Mouse (Mus musculus): ENCODE measurements at regions not wholly inside any gene's neighbourhood (a gene's known extent, or its start where the extent isn't known, plus 50 kb on each side); places are given as distances from the start of the nearest gene placed in this dataset.
A peak's percentile ranks its signal among the peaks of the same experiment; 100 is the strongest.

GRCm38 (mm10) chr11:117571858-117572257 is 82.2 kb upstream of the Tnrc6c start:
- Histone ChIP-seq H3K27me3 (ENCODE audit: insufficient read depth, low read length) (no peaks in the 10 kb centered on the region), H3K9ac (no peak overlapping the region), H3K36me3 (ENCODE audit: insufficient read depth) (no peaks in the 10 kb centered on the region), H3K9me3 (ENCODE audit: low read length) (no peaks in the 10 kb centered on the region), H3K4me1 (ENCODE audit: insufficient read depth) (no peaks in the 10 kb centered on the region), H3K4me2 (ENCODE audit: low read depth) (no peak overlapping the region), H3K27ac (ENCODE audit: low read depth, low read length) (no peak overlapping the region), H3K4me3 (ENCODE audit: low read depth, low read length) (no peak overlapping the region)
- no peak for TF ChIP-seq CTCF (IDR thresholded peaks at IDR 0.05; ENCODE audit: low read depth)
- DNase-seq: no peak
- ATAC-seq: no peak
- WGBS: 87% methylated on average over 3 of the region's 3 CpGs

GRCm38 (mm10) chr11:117574721-117575120 is 79.4 kb upstream of the Tnrc6c start:
- ATAC-seq: 0 out of 2 replicates have a peak, but pooled peaks have one; percentile 36
- Histone ChIP-seq H3K9me3 (ENCODE audit: low read length) (no peaks in the 10 kb centered on the region), H3K4me2 (ENCODE audit: low read depth) (no peak overlapping the region), H3K4me1 (ENCODE audit: insufficient read depth) (no peaks in the 10 kb centered on the region), H3K36me3 (ENCODE audit: insufficient read depth) (no peaks in the 10 kb centered on the region), H3K27me3 (ENCODE audit: insufficient read depth, low read length) (no peaks in the 10 kb centered on the region), H3K27ac (ENCODE audit: low read depth, low read length) (no peak overlapping the region), H3K9ac (no peak overlapping the region), H3K4me3 (ENCODE audit: low read depth, low read length) (no peak overlapping the region)
- no peak for TF ChIP-seq CTCF (IDR thresholded peaks at IDR 0.05; ENCODE audit: low read depth)
- DNase-seq: peak; percentile 43
- 31% methylated on average over 3 of the region's 3 CpGs for WGBS

GRCm38 (mm10) chr11:117579121-117579520 is 75.0 kb upstream of the Tnrc6c start:
- Histone ChIP-seq H3K27ac (ENCODE audit: low read depth, low read length) (no peak overlapping the region), H3K9ac (no peak overlapping the region), H3K4me3 (ENCODE audit: low read depth, low read length) (no peak overlapping the region), H3K36me3 (ENCODE audit: insufficient read depth) (no peaks in the 10 kb centered on the region), H3K4me2 (ENCODE audit: low read depth) (no peak overlapping the region), H3K9me3 (ENCODE audit: low read length) (no peaks in the 10 kb centered on the region), H3K4me1 (ENCODE audit: insufficient read depth) (no peaks in the 10 kb centered on the region), H3K27me3 (ENCODE audit: insufficient read depth, low read length) (no peaks in the 10 kb centered on the region)
- WGBS: 100% methylated on average over 2 of the region's 2 CpGs
- no peak for TF ChIP-seq CTCF (IDR thresholded peaks at IDR 0.05; ENCODE audit: low read depth)
- no peak for DNase-seq
- ATAC-seq: no peak

- Histone ChIP-seq H3K36me3 (ENCODE audit: insufficient read depth) (no peaks in the 10 kb centered on the region), H3K27me3 (ENCODE audit: insufficient read depth, low read length) (no peaks in the 10 kb centered on the region), H3K4me1 (ENCODE audit: insufficient read depth) (no peaks in the 10 kb centered on the region), H3K4me2 (ENCODE audit: low read depth) (no peak overlapping the region), H3K9ac (no peak overlapping the region), H3K4me3 (ENCODE audit: low read depth, low read length) (no peak overlapping the region), H3K27ac (ENCODE audit: low read depth, low read length) (no peak overlapping the region), H3K9me3 (ENCODE audit: low read length) (no peaks in the 10 kb centered on the region)
- DNase-seq: no peak
- TF ChIP-seq CTCF (IDR thresholded peaks at IDR 0.05; ENCODE audit: low read depth): no peak
- ATAC-seq: no peak
- WGBS: 57% methylated on average over 3 of the region's 3 CpGs
Observed at GRCm38 (mm10) chr11:117579720-117580119, 74.4 kb upstream of the Tnrc6c start.

GRCm38 (mm10) chr11:117583478-117583877 is 70.6 kb upstream of the Tnrc6c start:
- no peak overlapping the region for H3K27ac ChIP-seq (ENCODE audit: low read depth, low read length)
- ATAC-seq (no peak), DNase-seq (no peak)
- H3K9ac ChIP-seq: no peak overlapping the region
- TF ChIP-seq CTCF (IDR thresholded peaks at IDR 0.05; ENCODE audit: low read depth): no peak
- H3K9me3 ChIP-seq (ENCODE audit: low read length): no peaks in the 10 kb centered on the region
- H3K4me2 ChIP-seq (ENCODE audit: low read depth): no peak overlapping the region
- no peaks in the 10 kb centered on the region for H3K36me3 ChIP-seq (ENCODE audit: insufficient read depth)
- no peaks in the 10 kb centered on the region for H3K27me3 ChIP-seq (ENCODE audit: insufficient read depth, low read length)
- no peak overlapping the region for H3K4me3 ChIP-seq (ENCODE audit: low read depth, low read length)
- H3K4me1 ChIP-seq (ENCODE audit: insufficient read depth): peaks cover 10% of the 10 kb centered on the region
- 89% methylated on average over 8 of the region's 8 CpGs for WGBS

- H3K9me3 ChIP-seq (ENCODE audit: low read length): no peaks in the 10 kb centered on the region
Observed at GRCm38 (mm10) chr11:117585556-117585955, 68.5 kb upstream of the Tnrc6c start.

GRCm38 (mm10) chr11:117586063-117586462 is 68.0 kb upstream of the Tnrc6c start:
- Histone ChIP-seq H3K27ac (ENCODE audit: low read depth, low read length) (no peak overlapping the region), H3K4me3 (ENCODE audit: low read depth, low read length) (no peak overlapping the region), H3K36me3 (ENCODE audit: insufficient read depth) (no peaks in the 10 kb centered on the region), H3K9me3 (ENCODE audit: low read length) (no peaks in the 10 kb centered on the region), H3K9ac (no peak overlapping the region), H3K27me3 (ENCODE audit: insufficient read depth, low read length) (no peaks in the 10 kb centered on the region), H3K4me2 (ENCODE audit: low read depth) (no peak overlapping the region), H3K4me1 (ENCODE audit: insufficient read depth) (peaks cover 10% of the 10 kb centered on the region)
- ATAC-seq (no peak), DNase-seq (no peak)
- TF ChIP-seq CTCF (IDR thresholded peaks at IDR 0.05; ENCODE audit: low read depth): no peak
- WGBS: 32% methylated on average over 4 of the region's 4 CpGs

More at GRCm38 (mm10) chr11:117585556-117585955, 68.5 kb upstream of the Tnrc6c start:
- TF ChIP-seq CTCF (IDR thresholded peaks at IDR 0.05; ENCODE audit: low read depth): no peak
- Histone ChIP-seq H3K36me3 (ENCODE audit: insufficient read depth) (no peaks in the 10 kb centered on the region), H3K4me1 (ENCODE audit: insufficient read depth) (peaks cover 10% of the 10 kb centered on the region), H3K9ac (no peak overlapping the region), H3K4me2 (ENCODE audit: low read depth) (no peak overlapping the region), H3K4me3 (ENCODE audit: low read depth, low read length) (no peak overlapping the region), H3K27ac (ENCODE audit: low read depth, low read length) (no peak overlapping the region), H3K27me3 (ENCODE audit: insufficient read depth, low read length) (no peaks in the 10 kb centered on the region)
- DNase-seq: no peak
- 84% methylated on average over 5 of the region's 5 CpGs for WGBS
- no peak for ATAC-seq

All from forebrain, postnatal 0 days (tissue).